Mouse (Mus musculus): ENCODE measurements around the gene Ran.

Ran gene

GRCm38 (mm10) chr5:129063792-129064087, 43.9 kb downstream of the Ran start:
- DNase-seq (ENCODE audit: low spot score in 2 of 2), result no peak

GRCm38 (mm10) chr5:129064186-129064585, 44.3 kb downstream of the Ran start:
- DNase-seq (ENCODE audit: low spot score in 2 of 2), result no peak

GRCm38 (mm10) chr5:129065301-129065700, 45.4 kb downstream of the Ran start:
- no peak for DNase-seq (ENCODE audit: low spot score in 2 of 2)

GRCm38 (mm10) chr5:129065946-129066345, 46.1 kb downstream of the Ran start:
- no peak for DNase-seq (ENCODE audit: low spot score in 2 of 2)

- no peak for DNase-seq (ENCODE audit: low spot score in 2 of 2)
Measured at GRCm38 (mm10) chr5:129066541-129067230, 46.8 kb downstream of the Ran start.

GRCm38 (mm10) chr5:129067231-129067834, 47.5 kb downstream of the Ran start:
- no peak for DNase-seq (ENCODE audit: low spot score in 2 of 2)

GRCm38 (mm10) chr5:129071761-129072280, 52.0 kb downstream of the Ran start:
- DNase-seq (ENCODE audit: low spot score in 2 of 2), result no peak

- no peak for DNase-seq (ENCODE audit: low spot score in 2 of 2)
Measured at GRCm38 (mm10) chr5:129073404-129073803, 53.5 kb downstream of the Ran start.

All from spleen, postnatal 10 days (tissue).